Mouse (Mus musculus): ENCODE results near the gene Aplf. TPM values are rescaled to one million over a fixed set of nuclear protein-coding genes. Genes with fewer than 3 reads are reported as not detected.

Gene Aplf
- polyA plus RNA-seq, 2 experiments, result 10.3 to 14.3 TPM

DNA sequence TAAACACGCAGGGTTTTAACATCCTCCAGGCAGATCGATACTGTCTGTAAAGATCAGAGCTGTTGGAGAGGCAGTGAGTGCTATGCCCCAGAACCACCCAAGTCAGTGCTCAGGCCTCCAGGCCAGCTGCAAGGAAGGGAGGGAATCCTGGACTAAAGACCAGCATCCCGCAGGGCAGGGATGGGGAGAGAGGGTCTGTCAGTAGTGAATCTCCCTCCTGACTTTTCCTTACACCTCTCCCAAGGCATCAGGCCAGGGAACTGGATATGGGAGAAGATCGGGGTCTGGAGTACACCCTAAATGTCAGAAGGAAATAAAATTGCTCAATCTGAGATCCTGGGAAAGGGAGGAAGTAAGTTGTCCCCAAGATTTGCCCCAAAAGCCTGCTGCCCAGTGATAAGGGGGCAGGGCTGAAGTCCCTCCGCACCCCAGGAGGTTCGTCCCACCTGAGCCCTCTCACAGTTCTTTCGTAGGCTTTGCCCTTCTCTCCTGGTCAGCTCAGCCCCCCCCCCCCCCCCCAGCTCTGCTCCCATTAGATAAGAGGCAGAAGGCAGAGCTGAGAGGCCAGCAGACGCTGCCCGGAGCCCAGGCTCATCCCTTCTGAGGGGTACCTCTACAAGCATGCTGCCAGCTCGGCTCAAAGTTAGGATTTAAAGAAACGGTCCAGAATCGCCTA, 82.1 kb downstream of the Aplf start:
- no peaks in the 10 kb centered on the region for H3K27me3 ChIP-seq (ENCODE audit: control insufficient read depth, insufficient read depth, low read length)
- ATAC-seq (ENCODE audit: low FRiP score, low read depth) (no peak), DNase-seq (ENCODE audit: low spot score) (no peak)
- peak overlapping the region; percentile 54 for H3K4me3 ChIP-seq (replicated peaks; ENCODE audit: low read length)
- H3K4me2 ChIP-seq (replicated peaks; ENCODE audit: low read depth, low read length, severe bottlenecking), result peak overlapping the region; percentile 92
- TF ChIP-seq POLR2A (IDR thresholded peaks at IDR 0.05; ENCODE audit: borderline replicate concordance, extremely low read depth, insufficient read depth, insufficient read length), result no peak
- no peak overlapping the region for H3K27ac ChIP-seq (replicated peaks; ENCODE audit: low read depth, low read length)
- peak overlapping the region; percentile 57 for H3K9ac ChIP-seq (ENCODE audit: low read depth, low read length, severe bottlenecking)
- no peaks in the 10 kb centered on the region for H3K36me3 ChIP-seq (ENCODE audit: control insufficient read depth, insufficient read depth, low read length)
- H3K9me3 ChIP-seq (ENCODE audit: control insufficient read depth, low read length), result no peaks in the 10 kb centered on the region
- peaks cover 5% of the 10 kb centered on the region; the same call in 1 of the 2 replicates for H3K4me1 ChIP-seq (ENCODE audit: control insufficient read depth, insufficient read depth, low read length)
- WGBS, result 12% methylated on average over 12 of the region's 12 CpGs

DNA sequence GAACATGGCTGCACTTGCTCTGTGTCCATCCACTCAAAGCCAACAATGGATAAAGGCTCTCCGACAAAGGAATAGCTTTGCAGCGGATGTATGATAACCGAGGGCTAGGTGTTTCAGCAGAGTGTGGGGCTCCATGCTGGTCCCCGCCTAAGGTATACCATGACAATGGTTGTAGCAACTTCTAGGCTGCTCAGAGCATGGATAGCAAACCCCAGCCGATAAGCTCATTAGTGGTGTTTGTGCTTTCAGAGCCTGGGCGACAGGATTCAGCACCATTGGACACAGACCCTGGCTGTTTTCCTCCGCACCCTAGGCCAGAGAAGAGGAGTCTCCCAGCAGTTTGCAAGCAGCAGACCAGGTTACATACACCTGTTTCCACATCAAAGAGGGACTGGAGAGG, 88.0 kb downstream of the Aplf start:
- Histone ChIP-seq H3K9ac (ENCODE audit: low read depth, low read length, severe bottlenecking) (no peak overlapping the region), H3K4me1 (ENCODE audit: control insufficient read depth, insufficient read depth, low read length) (peaks cover 9% of the 10 kb centered on the region; the same call in 1 of the 2 replicates), H3K27ac (replicated peaks; ENCODE audit: low read depth, low read length) (no peak overlapping the region), H3K9me3 (ENCODE audit: control insufficient read depth, low read length) (no peaks in the 10 kb centered on the region), H3K36me3 (ENCODE audit: control insufficient read depth, insufficient read depth, low read length) (no peaks in the 10 kb centered on the region), H3K4me2 (replicated peaks; ENCODE audit: low read depth, low read length, severe bottlenecking) (no peak overlapping the region), H3K4me3 (replicated peaks; ENCODE audit: low read length) (no peak overlapping the region), H3K27me3 (ENCODE audit: control insufficient read depth, insufficient read depth, low read length) (no peaks in the 10 kb centered on the region)
- DNase-seq (ENCODE audit: low spot score) (no peak), ATAC-seq (ENCODE audit: low FRiP score, low read depth) (no peak)
- TF ChIP-seq POLR2A (IDR thresholded peaks at IDR 0.05; ENCODE audit: borderline replicate concordance, extremely low read depth, insufficient read depth, insufficient read length), result no peak
- 83% methylated on average over 7 of the region's 7 CpGs for WGBS

DNA sequence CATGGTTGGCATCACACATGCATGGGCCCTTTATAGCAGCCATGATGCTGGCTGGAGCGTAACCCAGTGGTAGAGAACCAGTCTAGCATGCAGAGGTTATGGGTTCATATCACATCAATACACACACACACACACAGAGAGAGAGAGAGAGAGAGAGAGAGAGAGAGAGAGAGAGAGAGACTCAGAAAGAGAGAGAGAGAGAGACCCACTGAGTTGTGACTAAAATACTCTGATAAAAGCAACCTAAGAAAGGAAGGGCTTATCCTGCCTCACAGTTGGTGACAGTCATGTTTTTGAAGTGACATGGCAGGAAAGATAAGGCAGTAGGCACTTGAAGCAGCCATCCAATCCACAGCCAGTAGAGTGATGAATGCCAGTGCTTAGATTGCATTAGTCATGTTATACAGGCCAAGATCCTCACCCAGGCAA, 88.8 kb downstream of the Aplf start:
- no peaks in the 10 kb centered on the region for H3K36me3 ChIP-seq (ENCODE audit: control insufficient read depth, insufficient read depth, low read length)
- H3K9ac ChIP-seq (ENCODE audit: low read depth, low read length, severe bottlenecking), result no peak overlapping the region
- H3K27ac ChIP-seq (replicated peaks; ENCODE audit: low read depth, low read length), result no peak overlapping the region
- no peaks in the 10 kb centered on the region for H3K27me3 ChIP-seq (ENCODE audit: control insufficient read depth, insufficient read depth, low read length)
- TF ChIP-seq POLR2A (IDR thresholded peaks at IDR 0.05; ENCODE audit: borderline replicate concordance, extremely low read depth, insufficient read depth, insufficient read length), result no peak
- no peak for ATAC-seq (ENCODE audit: low FRiP score, low read depth)
- 100% methylated on average over 1 of the region's 1 CpGs for WGBS
- no peak for DNase-seq (ENCODE audit: low spot score)
- no peak overlapping the region for H3K4me2 ChIP-seq (replicated peaks; ENCODE audit: low read depth, low read length, severe bottlenecking)
- no peaks in the 10 kb centered on the region for H3K9me3 ChIP-seq (ENCODE audit: control insufficient read depth, low read length)
- H3K4me3 ChIP-seq (replicated peaks; ENCODE audit: low read length), result no peak overlapping the region
- H3K4me1 ChIP-seq (ENCODE audit: control insufficient read depth, insufficient read depth, low read length), result peaks cover 9% of the 10 kb centered on the region; the same call in 1 of the 2 replicates

DNA sequence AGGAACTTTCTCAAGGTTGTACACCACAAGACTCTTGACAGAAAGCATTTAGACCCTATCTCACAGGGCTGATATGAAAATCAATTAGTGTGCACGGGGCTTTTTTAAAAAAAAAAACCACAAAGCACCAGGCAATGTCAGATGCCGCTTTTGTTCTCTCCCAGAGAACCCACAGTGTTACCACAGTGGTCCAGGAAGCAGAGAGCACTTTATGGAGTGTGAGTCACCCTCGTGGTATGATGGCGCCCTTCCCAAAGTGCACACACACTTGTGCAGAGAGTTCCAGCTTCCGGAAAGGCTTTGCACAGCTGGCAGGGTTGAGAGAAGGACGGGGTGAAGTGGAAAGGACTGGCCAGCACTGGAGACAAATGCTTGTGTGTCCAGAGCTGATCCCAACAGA, 89.5 kb downstream of the Aplf start:
- no peaks in the 10 kb centered on the region for H3K9me3 ChIP-seq (ENCODE audit: control insufficient read depth, low read length)
- 0 out of 2 replicates have a peak overlapping the region, but pooled peaks have one; percentile 26 for H3K27ac ChIP-seq (replicated peaks; ENCODE audit: low read depth, low read length)
- DNase-seq (ENCODE audit: low spot score), result peak; percentile 41
- 52% methylated on average over 6 of the region's 6 CpGs for WGBS
- H3K4me3 ChIP-seq (replicated peaks; ENCODE audit: low read length), result no peak overlapping the region
- ATAC-seq (ENCODE audit: low FRiP score, low read depth), result no peak
- no peak overlapping the region for H3K4me2 ChIP-seq (replicated peaks; ENCODE audit: low read depth, low read length, severe bottlenecking)
- no peaks in the 10 kb centered on the region for H3K36me3 ChIP-seq (ENCODE audit: control insufficient read depth, insufficient read depth, low read length)
- peaks cover 9% of the 10 kb centered on the region; the same call in 1 of the 2 replicates for H3K4me1 ChIP-seq (ENCODE audit: control insufficient read depth, insufficient read depth, low read length)
- TF ChIP-seq POLR2A (IDR thresholded peaks at IDR 0.05; ENCODE audit: borderline replicate concordance, extremely low read depth, insufficient read depth, insufficient read length), result no peak
- no peaks in the 10 kb centered on the region for H3K27me3 ChIP-seq (ENCODE audit: control insufficient read depth, insufficient read depth, low read length)
- no peak overlapping the region for H3K9ac ChIP-seq (ENCODE audit: low read depth, low read length, severe bottlenecking)

DNA sequence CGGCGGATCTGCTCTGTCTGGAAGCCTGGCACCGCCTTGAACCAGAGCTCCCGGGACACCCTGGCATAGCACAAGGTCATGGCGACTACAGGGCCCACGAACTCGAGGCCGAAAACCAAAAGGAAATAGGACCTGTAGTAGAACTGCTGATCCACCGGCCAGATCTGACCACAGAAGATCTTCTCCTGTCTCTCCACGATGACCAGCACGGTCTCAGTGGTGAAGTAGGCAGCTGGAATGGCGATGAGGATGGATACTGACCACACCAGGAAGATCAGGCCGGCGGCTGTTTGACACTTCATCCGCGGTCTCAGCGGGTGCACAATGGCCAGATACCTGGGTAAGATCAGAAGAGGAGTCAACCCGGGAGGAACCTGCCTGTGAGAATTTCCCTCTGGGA, 90.4 kb downstream of the Aplf start:
- Histone ChIP-seq H3K4me1 (ENCODE audit: control insufficient read depth, insufficient read depth, low read length) (peaks cover 11% of the 10 kb centered on the region; the same call in 1 of the 2 replicates), H3K9ac (ENCODE audit: low read depth, low read length, severe bottlenecking) (no peak overlapping the region), H3K9me3 (ENCODE audit: control insufficient read depth, low read length) (no peaks in the 10 kb centered on the region), H3K4me3 (replicated peaks; ENCODE audit: low read length) (no peak overlapping the region), H3K27ac (replicated peaks; ENCODE audit: low read depth, low read length) (no peak overlapping the region), H3K36me3 (ENCODE audit: control insufficient read depth, insufficient read depth, low read length) (no peaks in the 10 kb centered on the region), H3K4me2 (replicated peaks; ENCODE audit: low read depth, low read length, severe bottlenecking) (no peak overlapping the region), H3K27me3 (ENCODE audit: control insufficient read depth, insufficient read depth, low read length) (no peaks in the 10 kb centered on the region)
- WGBS, result 89% methylated on average over 18 of the region's 18 CpGs
- no peak for TF ChIP-seq POLR2A (IDR thresholded peaks at IDR 0.05; ENCODE audit: borderline replicate concordance, extremely low read depth, insufficient read depth, insufficient read length)
- ATAC-seq (ENCODE audit: low FRiP score, low read depth), result no peak
- no peak for DNase-seq (ENCODE audit: low spot score)

All from limb, embryonic 14.5 days (tissue).